Mouse (Mus musculus): ENCODE results near the gene Olfr640.

The Olfr640 gene

GRCm38 (mm10) chr7:104025473-104025872, at the start of gene Olfr640:
Gene Olfr640 (minus strand): TSS chr7:104025573.
- DNase-seq (ENCODE audit: low spot score in 2 of 2) = no peak

DNA sequence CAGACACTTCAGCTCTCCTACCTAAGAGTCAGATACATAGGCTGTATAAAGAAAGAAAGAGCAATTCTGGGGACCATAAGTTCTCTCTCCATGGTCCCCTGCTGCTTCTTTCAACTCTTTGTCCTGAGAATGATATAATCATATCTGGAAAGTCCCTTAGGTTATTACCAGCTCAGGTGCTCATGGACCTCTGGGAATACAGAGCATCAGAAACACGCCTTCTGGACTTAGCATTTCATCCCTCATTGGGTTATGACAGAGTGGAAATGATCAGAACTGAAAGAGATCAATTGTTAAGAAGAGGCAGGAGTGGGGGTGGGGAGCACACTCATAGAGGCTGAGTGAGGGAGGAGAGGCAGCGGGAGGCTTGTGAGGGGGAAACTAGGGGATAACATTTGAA, 46.4 kb upstream of the Olfr640 start, which contains the start of gene Olfr644:
Olfr644 (minus strand) TSS at position 101 of the 400 bp plus-strand sequence.
- no peak for DNase-seq (ENCODE audit: low spot score in 2 of 2)

GRCm38 (mm10) chr7:104061345-104061744, 36.0 kb upstream of the Olfr640 start, which contains the start of gene 4930516K23Rik:
Gene 4930516K23Rik (minus strand): TSS chr7:104061445.
- no peak for DNase-seq (ENCODE audit: low spot score in 2 of 2)

GRCm38 (mm10) chr7:104059215-104059614, 33.8 kb upstream of the Olfr640 start:
- no peak for DNase-seq (ENCODE audit: low spot score in 2 of 2)

GRCm38 (mm10) chr7:104052566-104052965, 27.2 kb upstream of the Olfr640 start, which contains the start of gene Olfr642:
Gene Olfr642 (minus strand): TSS chr7:104052666.
- no peak for DNase-seq (ENCODE audit: low spot score in 2 of 2)

DNA sequence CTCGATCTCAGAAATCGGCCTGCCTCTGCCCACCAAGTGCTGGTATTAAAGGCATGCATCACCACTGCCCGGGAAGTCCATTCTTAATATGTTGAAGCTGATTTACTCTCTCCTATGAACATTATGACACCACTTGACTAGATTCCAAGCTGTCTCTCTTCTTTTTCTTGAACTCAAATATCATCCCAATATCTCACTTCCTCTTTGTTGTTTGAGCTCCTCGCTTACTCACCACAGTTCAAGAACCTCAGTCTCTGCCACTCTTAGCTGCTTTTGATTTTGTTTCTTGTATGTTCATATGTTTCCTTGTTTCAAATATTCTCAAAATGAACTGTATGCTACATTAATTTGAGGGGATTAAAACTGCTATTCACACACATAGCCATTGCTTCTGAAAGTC, 25.4 kb upstream of the Olfr640 start:
- no peak for DNase-seq (ENCODE audit: low spot score in 2 of 2)

- DNase-seq (ENCODE audit: low spot score in 2 of 2) = no peak
Measured at GRCm38 (mm10) chr7:104035145-104035544, 9.8 kb upstream of the Olfr640 start, which contains the start of gene Olfr641. Gene Olfr641 (plus strand): TSS chr7:104035445.

DNA sequence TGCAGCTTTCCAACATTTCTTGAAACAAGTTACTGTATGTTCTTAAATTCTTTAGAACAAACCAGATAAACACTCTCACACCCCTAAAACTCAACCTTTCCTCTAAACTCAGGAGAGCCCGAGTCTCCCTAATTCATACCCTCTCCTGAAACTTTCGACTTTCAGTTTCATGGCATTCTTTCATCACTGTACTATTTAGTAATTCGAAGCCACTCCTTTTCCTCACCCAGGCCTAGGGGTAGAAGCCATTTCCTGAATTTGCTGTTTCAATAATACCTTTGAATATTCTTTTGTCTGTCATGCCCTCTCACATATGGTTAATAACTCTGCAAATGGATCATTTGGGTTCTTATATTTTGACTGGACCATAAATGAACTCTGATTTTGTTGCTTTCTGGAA, 1.6 kb upstream of the Olfr640 start:
- no peak for DNase-seq (ENCODE audit: low spot score in 2 of 2)

GRCm38 (mm10) chr7:104021651-104022050, 3.7 kb downstream of the Olfr640 start:
- no peak for DNase-seq (ENCODE audit: low spot score in 2 of 2)

DNA sequence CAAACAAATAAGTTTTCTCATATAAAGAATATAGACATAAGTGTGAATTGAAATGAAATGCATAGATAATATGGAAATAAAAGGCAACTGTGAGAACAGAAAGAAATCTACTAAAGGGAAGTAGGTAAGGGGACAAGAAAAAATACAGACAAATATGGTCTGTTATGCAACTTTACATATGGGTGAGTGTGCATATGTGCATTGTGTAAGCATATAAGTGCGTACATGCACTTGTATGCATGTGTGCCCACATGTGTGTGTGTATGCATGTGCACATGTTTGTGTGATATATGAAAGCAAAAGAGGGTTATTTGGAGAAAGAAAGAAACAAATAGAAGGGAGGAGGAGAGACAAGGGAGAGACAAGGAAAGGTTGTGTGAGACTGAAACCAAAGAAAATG, 6.4 kb downstream of the Olfr640 start:
- DNase-seq (ENCODE audit: low spot score in 2 of 2) = no peak

DNA sequence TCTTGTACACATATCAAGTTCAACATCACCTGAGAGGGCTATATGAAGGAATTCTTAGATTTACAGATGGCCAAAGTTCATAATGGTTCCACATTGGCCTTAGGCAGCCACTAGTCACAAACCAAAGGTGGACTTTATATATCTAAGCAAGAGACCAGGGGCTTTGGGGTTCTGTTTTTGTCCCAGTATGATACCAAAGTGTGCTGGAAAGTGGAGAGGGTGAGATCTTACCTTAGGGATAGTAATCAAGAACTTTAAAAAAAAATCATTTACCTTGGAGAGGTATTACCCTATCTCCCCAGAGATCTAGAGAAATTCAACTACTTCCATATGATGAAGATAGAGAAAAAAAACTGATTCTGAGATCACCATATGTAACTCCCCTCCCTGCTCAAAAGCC, 8.2 kb downstream of the Olfr640 start, which contains the start of gene Olfr639:
Olfr639 (minus strand) TSS at position 101 of the 400 bp plus-strand sequence.
- DNase-seq (ENCODE audit: low spot score in 2 of 2) = no peak

GRCm38 (mm10) chr7:103999124-103999523, 26.2 kb downstream of the Olfr640 start:
- no peak for DNase-seq (ENCODE audit: low spot score in 2 of 2)

GRCm38 (mm10) chr7:103998446-103998845, 26.9 kb downstream of the Olfr640 start, which contains the start of gene Olfr638:
Gene Olfr638 (plus strand): TSS chr7:103998746.
- DNase-seq (ENCODE audit: low spot score in 2 of 2) = no peak

DNA sequence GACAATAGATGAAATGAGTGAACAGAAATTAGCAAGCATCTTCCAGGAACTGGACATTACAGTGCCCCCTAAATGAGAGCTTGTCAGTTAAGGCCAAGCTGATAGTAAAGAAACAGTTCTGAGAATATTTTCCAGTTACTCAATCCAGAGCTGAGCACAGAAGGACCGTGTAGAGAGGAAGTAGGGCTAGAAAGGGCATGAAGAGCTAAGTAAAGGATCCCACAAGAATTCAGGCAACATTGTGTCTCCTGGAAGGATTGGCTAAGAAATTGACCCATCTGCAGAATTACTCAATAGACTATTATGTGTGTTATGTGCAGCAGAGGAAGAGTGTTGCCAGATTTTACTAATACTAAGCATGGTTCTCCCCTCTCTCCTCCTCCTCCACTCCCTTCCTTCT, 53.6 kb downstream of the Olfr640 start:
- DNase-seq (ENCODE audit: low spot score in 2 of 2) = no peak

GRCm38 (mm10) chr7:103970852-103971251, 54.5 kb downstream of the Olfr640 start, which contains the start of gene Olfr635:
Gene Olfr635 (plus strand): TSS chr7:103971152.
- DNase-seq (ENCODE audit: low spot score in 2 of 2) = no peak

All from urinary bladder, postnatal 36 days (tissue).